Mouse (Mus musculus) MEL (cell line): Measurements from ENCODE around the gene Prtn3.

Experiments
- CHD1 ChIP-seq: IDR thresholded peaks from 2 replicates; pipeline ENCODE4 v1.6.1; 2012; ENCODE audit warnings: low read depth, mild to moderate bottlenecking, inconsistent platforms, low read length, improper control_type of control experiment
- E2F4 ChIP-seq: IDR thresholded peaks from 2 replicates; pipeline ENCODE4 v1.6.1; 2011; ENCODE audit warnings: low read depth, low read length, improper control_type of control experiment, borderline replicate concordance
- EP300 ChIP-seq, 2 experiments: IDR thresholded peaks; 2 replicates each; pipeline ENCODE4 v1.6.1; 2011; ENCODE audit warnings: improper control_type of control experiment in 2 of 2, low read length in 2 of 2, low read depth in 1 of 2, mild to moderate bottlenecking in 1 of 2
- GATA1 ChIP-seq: IDR thresholded peaks from 2 replicates; pipeline ENCODE4 v1.6.1; 2011; ENCODE audit warnings: low read depth, low read length, improper control_type of control experiment
- KAT2A ChIP-seq: conservative IDR thresholded peaks from 2 replicates; pipeline ENCODE4 v1.6.1; 2012; ENCODE audit warnings: low read depth, low read length, improper control_type of control experiment, inconsistent platforms
- MAFK ChIP-seq: IDR thresholded peaks from 2 replicates; pipeline ENCODE4 v1.6.1; 2011; ENCODE audit warnings: low read depth, mild to moderate bottlenecking, low read length, improper control_type of control experiment, borderline replicate concordance
- MAX ChIP-seq: IDR thresholded peaks from 2 replicates; pipeline ENCODE4 v1.6.1; 2011; ENCODE audit warnings: low read length, improper control_type of control experiment
- MAZ ChIP-seq: IDR thresholded peaks from 2 replicates; pipeline ENCODE4 v1.6.1; 2012; ENCODE audit warnings: low read depth, mild to moderate bottlenecking, inconsistent platforms, low read length, improper control_type of control experiment
- MYB ChIP-seq: IDR thresholded peaks from 2 replicates; pipeline ENCODE4 v1.6.1; 2011; ENCODE audit warnings: mild to moderate bottlenecking, low read depth, low read length, improper control_type of control experiment
- POLR2A ChIP-seq, 2 experiments: IDR thresholded peaks; 2 replicates each; pipeline ENCODE4 v1.6.1; 2011 to 2012; ENCODE audit warnings: low read length in 2 of 2, mild to moderate bottlenecking in 2 of 2, control low read depth in 1 of 2, improper control_type of control experiment in 1 of 2, low read depth in 1 of 2, moderate library complexity in 1 of 2; ENCODE audit not compliant: control insufficient read depth in 1 of 2, insufficient read depth in 1 of 2, poor library complexity in 1 of 2
- SMC3 ChIP-seq: IDR thresholded peaks from 2 replicates; pipeline ENCODE4 v1.6.1; 2011; ENCODE audit warnings: low read depth, low read length, improper control_type of control experiment
- USF1 ChIP-seq: IDR thresholded peaks from 2 replicates; pipeline ENCODE4 v1.6.1; 2014; ENCODE audit warnings: low read depth, mild to moderate bottlenecking, inconsistent platforms, low read length, improper control_type of control experiment, moderate library complexity

- TF ChIP-seq USF1 (no peak), POLR2A (IDR thresholded peaks at IDR 0.05; ENCODE audit: control insufficient read depth in 1 of 2, insufficient read depth in 1 of 2, low read depth in 1 of 2, low read length in 2 of 2, poor library complexity in 1 of 2) (peak in 1 of 2 experiments; percentile 40; a peak in 1 of 4 replicates), SMC3 (peak; percentile 100), E2F4 (no peak), MAX (no peak), KAT2A (no peak), MAFK (no peak), MAZ (0 out of 2 replicates have a peak, but pooled peaks have one; percentile 10), MYB (no peak), EP300 (IDR thresholded peaks at IDR 0.05; ENCODE audit: low read depth in 1 of 2, low read length in 2 of 2) (no peak), GATA1 (no peak), CHD1 (no peak)
Observed at GRCm38 (mm10) chr10:79924998-79925784, 50.9 kb downstream of the Prtn3 start.
